Mouse (Mus musculus): ENCODE data around the gene Fmn2.

The Fmn2 gene

GRCm38 (mm10) chr1:174557211-174557610 lies 55.6 kb downstream of the Fmn2 start:
- no peak for DNase-seq (ENCODE audit: low spot score)

- no peak for DNase-seq (ENCODE audit: low spot score)
These were observed 56.2 kb downstream of the Fmn2 start for GRCm38 (mm10) chr1:174557841-174558240.

DNA sequence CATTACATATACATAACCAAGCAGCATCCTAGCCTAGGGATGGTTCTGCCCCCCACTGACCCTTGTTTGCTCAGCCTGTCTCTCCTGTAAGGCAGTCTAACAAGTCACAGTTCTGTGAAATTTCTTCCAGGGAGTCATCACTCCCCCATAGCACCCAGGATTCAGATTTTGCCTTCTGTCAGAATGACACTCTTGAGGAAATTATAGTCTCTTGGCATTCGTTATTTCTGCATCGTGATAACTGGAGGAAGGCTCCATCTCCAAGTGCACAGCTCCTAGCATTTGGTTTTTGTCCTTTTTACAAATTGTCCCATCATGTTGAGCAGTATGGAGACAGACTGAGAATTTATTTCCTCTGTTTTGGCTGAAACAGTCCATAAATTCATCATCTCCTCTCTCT lies 56.9 kb downstream of the Fmn2 start:
- DNase-seq (ENCODE audit: low spot score) = no peak

GRCm38 (mm10) chr1:174564561-174564960 lies 62.9 kb downstream of the Fmn2 start:
- DNase-seq (ENCODE audit: low spot score) = no peak

- DNase-seq (ENCODE audit: low spot score) = no peak
These were observed 67.0 kb downstream of the Fmn2 start for GRCm38 (mm10) chr1:174568609-174569008.

- DNase-seq (ENCODE audit: low spot score) = peak; percentile 52
These were observed 90.9 kb downstream of the Fmn2 start for GRCm38 (mm10) chr1:174592420-174592980.

GRCm38 (mm10) chr1:174594989-174595388 lies 93.4 kb downstream of the Fmn2 start:
- DNase-seq (ENCODE audit: low spot score) = peak; percentile 81

DNA sequence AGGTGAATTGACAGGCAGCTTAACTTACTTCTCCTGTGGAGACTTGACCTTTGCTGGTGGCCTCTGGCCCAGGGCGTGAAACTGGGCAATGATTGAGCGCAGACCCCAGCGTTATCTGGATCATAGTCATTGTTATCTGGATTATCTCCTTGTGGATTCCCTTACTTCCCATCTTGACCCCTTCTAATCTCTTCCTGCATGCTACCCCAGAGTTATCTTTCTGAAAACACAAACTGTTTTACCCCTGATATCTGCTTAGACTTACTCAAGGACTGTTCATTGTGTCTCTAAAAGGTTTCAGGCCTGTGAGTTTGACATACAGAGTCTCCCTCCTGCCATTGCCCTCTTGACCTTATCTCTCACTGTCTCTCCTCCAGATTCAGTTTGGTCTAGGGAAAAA lies 95.9 kb downstream of the Fmn2 start:
- no peak for DNase-seq (ENCODE audit: low spot score)

DNA sequence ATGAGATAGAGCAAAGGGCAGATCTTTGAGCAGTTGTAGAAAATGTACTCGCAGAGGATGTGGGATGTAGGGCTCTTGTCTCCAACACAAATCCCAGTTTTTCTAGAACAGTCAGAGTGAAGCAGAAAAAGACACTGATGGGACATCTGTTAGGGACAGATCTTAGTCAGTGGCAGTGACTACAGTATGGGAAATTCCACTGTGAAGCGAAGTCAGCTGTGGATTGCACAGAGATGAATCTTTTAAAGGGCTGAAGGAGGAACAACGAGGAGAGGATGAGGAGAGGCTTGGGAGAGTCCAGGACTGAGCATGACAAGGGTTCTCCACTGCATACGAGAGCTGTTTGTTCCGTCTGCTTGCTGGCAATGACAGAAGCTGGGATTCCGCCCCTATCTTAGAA lies 96.6 kb downstream of the Fmn2 start:
- DNase-seq (ENCODE audit: low spot score) = no peak

DNA sequence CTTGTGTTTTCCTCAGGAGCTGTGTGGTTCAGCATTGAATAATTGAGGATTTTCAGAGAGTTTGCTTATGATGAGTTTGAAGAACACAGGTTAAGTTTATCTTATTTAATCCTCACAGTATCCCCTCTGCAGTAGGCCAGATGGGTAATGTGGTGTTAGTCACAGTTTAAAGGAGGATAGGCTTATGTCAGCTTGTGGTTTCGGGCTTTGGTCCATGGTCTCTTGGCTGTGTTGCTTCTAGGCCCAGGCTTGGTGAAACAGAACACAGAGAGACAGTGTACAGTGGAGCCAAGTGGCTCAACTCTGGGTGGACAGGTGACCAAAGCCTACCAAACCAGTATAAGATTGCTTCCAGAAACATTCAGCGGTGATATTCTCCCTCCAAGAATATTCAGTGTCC lies 98.4 kb downstream of the Fmn2 start:
- DNase-seq (ENCODE audit: low spot score) = peak; percentile 22

GRCm38 (mm10) chr1:174600620-174601019 lies 99.0 kb downstream of the Fmn2 start:
- no peak for DNase-seq (ENCODE audit: low spot score)

GRCm38 (mm10) chr1:174617368-174617767 lies 115.7 kb downstream of the Fmn2 start:
- no peak for DNase-seq (ENCODE audit: low spot score)

GRCm38 (mm10) chr1:174621512-174621911 lies 119.9 kb downstream of the Fmn2 start:
- peak; percentile 21 for DNase-seq (ENCODE audit: low spot score)

DNA sequence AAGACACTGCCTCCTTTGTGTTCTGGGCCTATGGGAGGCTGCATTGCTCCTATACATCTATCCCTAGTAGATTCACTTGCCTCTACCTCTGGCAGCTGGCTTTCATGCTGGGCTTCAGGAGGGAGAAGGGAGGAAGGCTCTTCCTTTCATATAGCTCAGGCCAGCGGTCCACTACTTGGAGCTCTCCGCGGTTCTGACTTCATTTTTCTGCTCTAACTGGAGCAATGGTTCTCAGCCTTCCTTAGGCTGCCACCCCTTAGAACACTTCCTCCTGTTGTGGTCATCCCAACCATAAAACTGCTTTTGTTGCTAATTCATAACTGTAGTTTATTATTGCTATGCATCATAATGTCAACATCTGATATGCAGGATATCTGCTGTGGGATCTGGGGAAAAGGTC lies 121.4 kb downstream of the Fmn2 start:
- DNase-seq (ENCODE audit: low spot score) = peak; percentile 26

DNA sequence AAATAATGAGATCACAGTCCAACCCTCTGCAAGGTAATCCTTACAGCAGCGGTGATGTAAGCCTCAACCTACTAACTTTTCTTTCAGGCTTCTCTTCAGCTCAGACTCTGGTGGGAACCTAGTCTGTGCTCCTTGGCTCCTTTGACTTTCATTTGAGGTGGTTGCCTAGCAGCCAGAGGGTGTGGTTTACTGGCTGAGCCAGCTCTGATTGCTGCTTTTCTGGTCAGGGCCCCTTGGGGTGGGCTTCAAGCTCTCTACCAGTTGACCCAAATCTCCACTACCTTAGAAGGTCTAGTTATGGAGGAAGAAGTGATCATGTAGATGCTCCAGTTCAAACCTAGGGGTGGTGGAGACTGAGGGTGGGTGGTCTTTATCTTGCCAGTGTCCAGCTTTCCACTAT lies 128.4 kb downstream of the Fmn2 start:
- DNase-seq (ENCODE audit: low spot score) = no peak

DNA sequence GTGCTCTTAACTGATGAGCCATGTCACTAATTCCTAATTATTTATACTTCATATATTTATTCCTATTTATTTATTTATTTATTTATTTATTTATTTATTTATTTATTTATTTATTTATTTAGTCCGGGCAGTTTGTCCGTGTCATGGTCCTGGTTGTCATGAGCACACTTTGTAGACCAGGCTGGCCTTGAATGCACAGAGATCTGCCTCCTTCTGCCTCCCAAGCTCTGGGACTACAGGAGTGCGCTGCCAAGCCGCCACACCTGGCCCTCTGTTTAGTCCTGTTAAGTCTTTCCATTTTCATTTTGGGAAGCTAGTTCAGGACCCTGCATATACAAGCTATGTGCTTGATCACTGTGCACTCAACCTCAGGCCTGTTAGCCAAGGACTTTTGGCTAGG lies 134.7 kb downstream of the Fmn2 start:
- no peak for DNase-seq (ENCODE audit: low spot score)

- no peak for DNase-seq (ENCODE audit: low spot score)
These were observed 136.0 kb downstream of the Fmn2 start for GRCm38 (mm10) chr1:174637564-174638085.

DNA sequence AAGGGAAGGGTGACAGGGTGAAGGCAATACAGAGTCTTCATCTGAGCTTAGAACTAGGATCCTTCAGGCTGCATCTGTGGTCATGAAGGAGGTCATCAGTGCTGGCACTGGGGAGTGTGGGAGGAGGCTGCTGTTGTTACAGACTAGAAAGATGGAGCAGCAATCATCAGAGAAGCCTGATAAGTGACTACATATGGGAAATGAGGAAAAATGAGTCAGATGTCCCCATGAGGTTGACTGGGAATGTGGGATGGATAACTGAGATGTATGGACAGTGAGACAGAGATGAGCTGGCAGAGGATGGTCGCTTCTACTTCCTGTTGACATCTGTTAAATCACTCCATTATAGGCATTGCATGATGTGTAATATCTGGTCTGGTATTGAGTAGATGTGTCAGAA lies 139.3 kb downstream of the Fmn2 start:
- DNase-seq (ENCODE audit: low spot score) = no peak

- DNase-seq (ENCODE audit: low spot score) = no peak
These were observed 141.9 kb downstream of the Fmn2 start for GRCm38 (mm10) chr1:174643431-174644010.

DNA sequence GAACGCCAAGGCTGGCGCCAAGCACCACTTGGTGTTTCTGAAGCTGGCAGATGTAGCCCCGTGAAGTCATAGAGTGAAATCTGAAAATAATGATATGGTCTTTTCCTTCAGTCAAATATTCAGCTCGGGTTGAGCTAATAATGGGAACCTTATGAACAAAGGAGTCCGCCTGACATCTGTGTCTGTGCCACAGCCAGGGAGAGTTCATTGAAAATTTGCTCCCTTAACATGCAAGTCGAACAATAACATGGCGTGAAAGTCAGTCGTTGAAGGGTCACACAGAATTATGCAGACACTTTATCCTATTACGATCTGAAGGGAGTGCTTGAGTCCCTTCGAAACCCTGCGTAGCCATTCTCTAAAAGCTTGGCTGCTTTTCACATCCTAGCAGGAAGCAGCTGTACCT lies 147.8 kb downstream of the Fmn2 start:
- DNase-seq (ENCODE audit: low spot score) = no peak

- no peak for DNase-seq (ENCODE audit: low spot score)
These were observed 152.9 kb downstream of the Fmn2 start for GRCm38 (mm10) chr1:174654565-174654964.

DNA sequence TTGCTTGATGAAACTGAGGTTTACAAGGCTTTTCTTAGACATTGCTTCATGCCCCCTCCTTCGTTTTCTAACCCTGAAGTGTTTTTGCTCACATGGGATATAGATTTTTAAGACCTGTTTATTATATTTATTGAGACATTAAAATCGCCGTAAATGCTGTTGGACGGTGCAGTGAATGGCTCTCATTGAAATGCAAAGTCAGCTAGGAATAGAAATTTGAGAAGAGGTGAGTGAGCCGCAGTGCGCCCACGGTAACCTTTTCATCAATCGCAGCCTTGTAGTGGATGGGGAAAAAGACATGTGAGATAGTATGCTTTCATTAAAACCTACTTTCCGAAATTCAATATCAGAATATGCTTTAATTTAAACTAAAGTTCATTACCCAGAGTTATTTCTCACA lies 153.7 kb downstream of the Fmn2 start:
- no peak for DNase-seq (ENCODE audit: low spot score)

- no peak for DNase-seq (ENCODE audit: low spot score)
These were observed 154.9 kb downstream of the Fmn2 start for GRCm38 (mm10) chr1:174656554-174656953.

All from adipocyte (in vitro differentiated cells).